Mouse (Mus musculus) testis, adult 2 months (tissue): Measurements from ENCODE around the gene Borcs5. TPM values are rescaled to one million over a fixed set of nuclear protein-coding genes. Genes with fewer than 3 reads are reported as not detected.
"Not testable (repeated sequence)": the region's sequence is repeated elsewhere in the genome, so short reads cannot be mapped to it uniquely, and the experiment has no call there.

Experiments
- H3K27ac ChIP-seq: fragments of 200-500 bp; 2 replicates; pipeline ENCODE4 v1.5.1; 2012; ENCODE audit warnings: low read depth, low read length; ENCODE audit not compliant: control insufficient read depth, insufficient read depth
- H3K27me3 ChIP-seq: fragments of 200-500 bp; 2 replicates; pipeline ENCODE4 v1.6.1; 2012; ENCODE audit warnings: mild to moderate bottlenecking, low read length, moderate library complexity; ENCODE audit not compliant: control insufficient read depth, insufficient read depth
- H3K36me3 ChIP-seq: fragments of 200-500 bp; 2 replicates; pipeline ENCODE4 v1.6.1; 2012; ENCODE audit warnings: mild to moderate bottlenecking, low read length; ENCODE audit not compliant: control insufficient read depth, insufficient read depth
- H3K4me1 ChIP-seq: fragments of 200-500 bp; 2 replicates; pipeline ENCODE4 v1.6.1; 2012; ENCODE audit warnings: low read length; ENCODE audit not compliant: control insufficient read depth, insufficient read depth
- H3K4me3 ChIP-seq: fragments of 200-500 bp; 2 replicates; pipeline ENCODE4 v1.5.1; 2012; ENCODE audit warnings: low read depth, mild to moderate bottlenecking, low read length, moderate library complexity, mixed read lengths; ENCODE audit not compliant: control insufficient read depth
- CTCF ChIP-seq: fragments of 200-500 bp; IDR thresholded peaks from 2 replicates; pipeline ENCODE4 v1.5.1; 2012; ENCODE audit warnings: low read depth, mild to moderate bottlenecking, inconsistent platforms, low read length, moderate library complexity; ENCODE audit not compliant: control insufficient read depth, insufficient read depth, insufficient replicate concordance
- POLR2A ChIP-seq: fragments of 200-500 bp; IDR thresholded peaks from 2 replicates; pipeline ENCODE4 v1.6.1; 2012; ENCODE audit warnings: low read depth, mild to moderate bottlenecking, inconsistent platforms, low read length, moderate library complexity; ENCODE audit not compliant: control insufficient read depth
- polyA plus RNA-seq: library from polyadenylated mRNA; depleted of rRNA; stranded (reverse); fragments of >200 nt; gene quantifications from 2 replicates; pipeline ENCODE4 v1.2.3, GENCODE M21; 2012

Gene Borcs5
- polyA plus RNA-seq, 1 experiment = 7.9 TPM

GRCm38 (mm10) chr6:134660714-134661406, 21.6 kb downstream of the Borcs5 start:
- no peaks in the 10 kb centered on the region for H3K36me3 ChIP-seq
- H3K4me3 ChIP-seq = no peak overlapping the region
- no peaks in the 10 kb centered on the region for H3K27me3 ChIP-seq
- H3K27ac ChIP-seq = no peak overlapping the region
- no peak for TF ChIP-seq CTCF
- TF ChIP-seq POLR2A = no peak
- H3K4me1 ChIP-seq = no peaks in the 10 kb centered on the region

- no peak overlapping the region for H3K4me3 ChIP-seq
- no peaks in the 10 kb centered on the region for H3K27me3 ChIP-seq
- no peaks in the 10 kb centered on the region for H3K36me3 ChIP-seq
- H3K4me1 ChIP-seq = no peaks in the 10 kb centered on the region
- H3K27ac ChIP-seq = no peak overlapping the region
- TF ChIP-seq CTCF (no peak), POLR2A (no peak)
Observed at GRCm38 (mm10) chr6:134664573-134664972, 25.3 kb downstream of the Borcs5 start.

GRCm38 (mm10) chr6:134665817-134666216, 26.5 kb downstream of the Borcs5 start:
- H3K27me3 ChIP-seq = no peaks in the 10 kb centered on the region
- no peak overlapping the region for H3K4me3 ChIP-seq
- TF ChIP-seq POLR2A (no peak), CTCF (no peak)
- no peaks in the 10 kb centered on the region for H3K4me1 ChIP-seq
- H3K27ac ChIP-seq = no peak overlapping the region
- no peaks in the 10 kb centered on the region for H3K36me3 ChIP-seq

- TF ChIP-seq POLR2A = no peak
- TF ChIP-seq CTCF = no peak
- Histone ChIP-seq H3K27me3 (no peaks in the 10 kb centered on the region), H3K4me3 (no peak overlapping the region)
Observed at GRCm38 (mm10) chr6:134668519-134668918, 29.2 kb downstream of the Borcs5 start.

GRCm38 (mm10) chr6:134669179-134669865, 30.0 kb downstream of the Borcs5 start:
- Histone ChIP-seq H3K4me1 (no peaks in the 10 kb centered on the region; the same call in 1 of the 2 replicates), H3K27ac (no peak overlapping the region), H3K36me3 (no peaks in the 10 kb centered on the region), H3K27me3 (no peaks in the 10 kb centered on the region), H3K4me3 (no peak overlapping the region)
- TF ChIP-seq POLR2A (no peak), CTCF (no peak)

More at GRCm38 (mm10) chr6:134668519-134668918, 29.2 kb downstream of the Borcs5 start:
- Histone ChIP-seq H3K36me3 (no peaks in the 10 kb centered on the region), H3K4me1 (no peaks in the 10 kb centered on the region), H3K27ac (no peak overlapping the region)

- no peak for TF ChIP-seq POLR2A
- no peak for TF ChIP-seq CTCF
- H3K4me3 ChIP-seq = no peak overlapping the region
Observed at GRCm38 (mm10) chr6:134670881-134671411, 31.6 kb downstream of the Borcs5 start.

GRCm38 (mm10) chr6:134673712-134674111, 34.4 kb downstream of the Borcs5 start:
- not testable (repeated sequence) for H3K4me3 ChIP-seq, H3K27me3 ChIP-seq, H3K36me3 ChIP-seq, H3K4me1 ChIP-seq, H3K27ac ChIP-seq

More at GRCm38 (mm10) chr6:134670881-134671411, 31.6 kb downstream of the Borcs5 start:
- Histone ChIP-seq H3K27me3 (no peaks in the 10 kb centered on the region), H3K4me1 (no peaks in the 10 kb centered on the region; the same call in 1 of the 2 replicates), H3K36me3 (no peaks in the 10 kb centered on the region), H3K27ac (no peak overlapping the region)
